Comparison of ENCODE assay signal across 8 mouse cellular contexts in the genomic region with DNA sequence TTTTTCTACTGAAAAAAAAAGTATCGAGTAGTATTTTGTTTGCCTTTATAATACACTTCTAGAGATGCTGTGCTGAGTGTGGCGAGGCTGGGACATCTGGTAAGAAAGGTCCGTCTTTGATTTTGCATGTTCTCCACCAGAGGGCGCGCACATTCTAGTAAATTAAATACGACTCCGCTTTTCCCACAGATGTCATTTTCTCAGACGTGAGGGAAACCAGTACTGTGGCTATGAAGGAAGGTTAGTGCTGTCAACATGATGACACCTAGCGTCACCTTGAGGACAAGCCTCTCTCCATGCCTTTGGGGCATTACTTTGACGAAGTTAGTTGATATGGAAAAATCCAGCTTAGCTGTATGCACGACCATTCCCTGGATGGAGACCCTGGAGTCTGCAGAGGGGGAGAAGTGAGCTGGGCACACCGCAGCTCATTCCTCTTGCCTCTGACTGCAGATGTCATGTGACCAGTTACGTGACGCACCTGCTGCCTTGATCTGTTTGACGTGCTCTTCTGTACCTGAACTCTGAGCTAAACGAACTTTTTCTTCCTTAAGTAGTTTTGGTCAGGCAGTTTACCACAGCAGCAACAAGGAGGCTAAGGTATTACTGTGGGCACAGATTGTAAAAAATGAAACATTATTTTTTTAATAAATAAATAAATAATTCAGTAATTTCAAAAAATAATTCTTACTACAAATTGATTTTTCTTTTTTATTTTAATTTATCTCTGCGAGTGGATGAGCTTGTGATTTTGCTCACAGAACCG. TPM values are rescaled to one million over a fixed set of nuclear protein-coding genes. Genes with fewer than 3 reads are reported as not detected.
DNase-seq lines count a peak whose midpoint lies in the region; ATAC-seq and TF ChIP-seq lines count a peak whose summit lies in the region.

No protein-coding gene starts in this region.

- no peak overlapping the region for H3K4me3 ChIP-seq in forebrain, embryonic 10.5 days
- no peak overlapping the region for H3K4me3 ChIP-seq in heart, embryonic 16.5 days (ENCODE audit: low read length)
- H3K4me3 ChIP-seq in liver, postnatal 0 days (ENCODE audit: low read depth, low read length): no peak overlapping the region
- H3K4me3 ChIP-seq in neural tube, embryonic 13.5 days: no peak overlapping the region
- H3K4me3 ChIP-seq in thymus, adult 2 months (ENCODE audit: control insufficient read depth, insufficient read depth, low read length): no peak overlapping the region

- ATAC-seq in heart, embryonic 16.5 days (replicated peaks; ENCODE audit: extremely low read depth, insufficient read depth, low FRiP score): 0 out of 2 replicates have a peak, but pooled peaks have one; percentile 14
- ATAC-seq in liver, postnatal 0 days: peak; percentile 76
- ATAC-seq in neural tube, embryonic 13.5 days (ENCODE audit: low read depth): peak; percentile 79

- peak; percentile 84 for TF ChIP-seq CTCF in liver, postnatal 0 days (IDR thresholded peaks at IDR 0.05; ENCODE audit: low read depth)
- TF ChIP-seq CTCF in thymus, adult 2 months (IDR thresholded peaks at IDR 0.05; ENCODE audit: borderline replicate concordance, control insufficient read depth, extremely low read depth, insufficient read depth, low read length, poor library complexity): no peak

- H3K36me3 ChIP-seq in forebrain, embryonic 10.5 days (replicated peaks): no peaks in the 10 kb centered on the region
- no peaks in the 10 kb centered on the region for H3K36me3 ChIP-seq in heart, embryonic 16.5 days (ENCODE audit: control insufficient read depth, insufficient read depth)
- H3K36me3 ChIP-seq in liver, postnatal 0 days (replicated peaks; ENCODE audit: insufficient read depth, low read length): no peaks in the 10 kb centered on the region
- H3K36me3 ChIP-seq in neural tube, embryonic 13.5 days: no peaks in the 10 kb centered on the region
- no peaks in the 10 kb centered on the region for H3K36me3 ChIP-seq in thymus, adult 2 months (ENCODE audit: control insufficient read depth, insufficient read depth, low read length)

- H3K4me2 ChIP-seq in heart, embryonic 16.5 days (ENCODE audit: low read depth, low read length): 0 out of 2 replicates have a peak overlapping the region, but pooled peaks have one; percentile 7
- no peak overlapping the region for H3K4me2 ChIP-seq in liver, postnatal 0 days (ENCODE audit: low read depth, low read length)
- H3K4me2 ChIP-seq in neural tube, embryonic 13.5 days: peak overlapping the region; percentile 16; the same call in 1 of the 2 replicates

- H3K27ac ChIP-seq in forebrain, embryonic 10.5 days: no peak overlapping the region
- no peak overlapping the region for H3K27ac ChIP-seq in heart, embryonic 16.5 days (ENCODE audit: low read length)
- no peak overlapping the region for H3K27ac ChIP-seq in liver, postnatal 0 days (ENCODE audit: low read depth)
- H3K27ac ChIP-seq in neural tube, embryonic 13.5 days (replicated peaks): no peak overlapping the region
- no peak overlapping the region for H3K27ac ChIP-seq in thymus, adult 2 months (ENCODE audit: control insufficient read depth, insufficient read depth, low read length)

- WGBS in forebrain, embryonic 10.5 days: 32% methylated on average over 18 of the region's 18 CpGs
- WGBS in heart, embryonic 16.5 days: 24% methylated on average over 18 of the region's 18 CpGs
- 26% methylated on average over 18 of the region's 18 CpGs for whole genome bisulfite sequencing in liver, postnatal 0 days (ENCODE audit: insufficient replicate concordance)
- 31% methylated on average over 18 of the region's 18 CpGs for WGBS in neural tube, embryonic 13.5 days
- 30% methylated on average over 18 of the region's 18 CpGs for WGBS in thymus, adult 2 months

- no peak for TF ChIP-seq EP300 in liver, postnatal 0 days (IDR thresholded peaks at IDR 0.05; ENCODE audit: low read depth)

- no peaks in the 10 kb centered on the region for H3K4me1 ChIP-seq in forebrain, embryonic 10.5 days
- no peaks in the 10 kb centered on the region for H3K4me1 ChIP-seq in heart, embryonic 16.5 days (ENCODE audit: control insufficient read depth, insufficient read depth, low read length)
- no peaks in the 10 kb centered on the region for H3K4me1 ChIP-seq in liver, postnatal 0 days (ENCODE audit: insufficient read depth)
- H3K4me1 ChIP-seq in neural tube, embryonic 13.5 days (replicated peaks): no peaks in the 10 kb centered on the region
- H3K4me1 ChIP-seq in thymus, adult 2 months (replicated peaks; ENCODE audit: control insufficient read depth, insufficient read depth, low read length): no peaks in the 10 kb centered on the region

- H3K27me3 ChIP-seq in forebrain, embryonic 10.5 days (ENCODE audit: poor library complexity, severe bottlenecking): no peaks in the 10 kb centered on the region
- H3K27me3 ChIP-seq in heart, embryonic 16.5 days (ENCODE audit: control insufficient read depth, insufficient read depth, low read length): no peaks in the 10 kb centered on the region; the same call in 1 of the 2 replicates
- H3K27me3 ChIP-seq in liver, postnatal 0 days (ENCODE audit: insufficient read depth, low read length): no peaks in the 10 kb centered on the region
- H3K27me3 ChIP-seq in neural tube, embryonic 13.5 days: no peaks in the 10 kb centered on the region
- H3K27me3 ChIP-seq in thymus, adult 2 months (ENCODE audit: control insufficient read depth, insufficient read depth, low read length): no peaks in the 10 kb centered on the region

- TF ChIP-seq POLR2A in thymus, adult 2 months (IDR thresholded peaks at IDR 0.05; ENCODE audit: control insufficient read depth, extremely low read depth, insufficient read depth, low read length, poor library complexity): no peak

- peaks cover 3% of the 10 kb centered on the region; the same call in 1 of the 2 replicates for H3K9me3 ChIP-seq in forebrain, embryonic 10.5 days
- H3K9me3 ChIP-seq in heart, embryonic 16.5 days (replicated peaks; ENCODE audit: control insufficient read depth, low read length): peaks cover 6% of the 10 kb centered on the region
- peaks cover 4% of the 10 kb centered on the region; the same call in 1 of the 2 replicates for H3K9me3 ChIP-seq in liver, postnatal 0 days (ENCODE audit: low read length)
- H3K9me3 ChIP-seq in neural tube, embryonic 13.5 days: peaks cover 5% of the 10 kb centered on the region; the same call in 1 of the 2 replicates

- peak; percentile 15 for DNase-seq in CD4-positive helper T cell, adult 2 months (ENCODE audit: low read depth, low spot score)
- peak; percentile 83 for DNase-seq in brain, adult 2 months (ENCODE audit: low read depth, low spot score)
- peak; percentile 60 for DNase-seq in forebrain, embryonic 10.5 days (ENCODE audit: extremely low spot score, low spot score)
- peak; percentile 72 for DNase-seq in kidney, postnatal 14 days
- DNase-seq in liver, postnatal 0 days: peak; percentile 73
- DNase-seq in thymus, adult 2 months: peak; percentile 38

- H3K9ac ChIP-seq in heart, embryonic 16.5 days (ENCODE audit: low read length): no peak overlapping the region
- no peak overlapping the region for H3K9ac ChIP-seq in liver, postnatal 0 days (replicated peaks)
- no peak overlapping the region for H3K9ac ChIP-seq in neural tube, embryonic 13.5 days

RNA-seq across cellular contexts. Expression of gene Mep1a, which starts 16.2 kb away (rescaled TPM):
- not detected in 2 replicates for polyA plus RNA-seq in forebrain, embryonic 10.5 days (2016; fragmentation: Nextera tagmentation; extraction: Ambion mirVana)
- polyA plus RNA-seq in heart, embryonic 16.5 days (2015; fragmentation: Nextera tagmentation; extraction: Ambion mirVana): 1.2 TPM in 1 of 2 replicates, not detected in the other
- 0.06 TPM in 1 of 2 replicates, not detected in the other for polyA plus RNA-seq in liver, postnatal 0 days (2015; fragmentation: Nextera tagmentation; extraction: Ambion mirVana)
- polyA plus RNA-seq in neural tube, embryonic 13.5 days (2015; fragmentation: Nextera tagmentation; extraction: Ambion mirVana): not detected in 2 replicates
- 1.0 and 1.7 TPM in 2 replicates for polyA plus RNA-seq in thymus, adult 2 months (2012; rRNA removed)

RNA-seq across cellular contexts. Expression of gene Ankrd66, which starts 24.6 kb away (rescaled TPM):
- 0.25 and 0.31 TPM in 2 replicates for polyA plus RNA-seq in forebrain, embryonic 10.5 days (2016; fragmentation: Nextera tagmentation; extraction: Ambion mirVana)
- 0.30 TPM in 1 of 2 replicates, not detected in the other for polyA plus RNA-seq in heart, embryonic 16.5 days (2015; fragmentation: Nextera tagmentation; extraction: Ambion mirVana)
- 0.11 and 0.23 TPM in 2 replicates for polyA plus RNA-seq in liver, postnatal 0 days (2015; fragmentation: Nextera tagmentation; extraction: Ambion mirVana)
- polyA plus RNA-seq in neural tube, embryonic 13.5 days (2015; fragmentation: Nextera tagmentation; extraction: Ambion mirVana): 0.14 and 0.39 TPM in 2 replicates
- polyA plus RNA-seq in thymus, adult 2 months (2012; rRNA removed): not detected in 2 replicates

RNA-seq across cellular contexts. Expression of gene Pla2g7, which starts 49.1 kb away (rescaled TPM):
- polyA plus RNA-seq in forebrain, embryonic 10.5 days (2016; fragmentation: Nextera tagmentation; extraction: Ambion mirVana): 2.6 and 3.8 TPM in 2 replicates
- polyA plus RNA-seq in heart, embryonic 16.5 days (2015; fragmentation: Nextera tagmentation; extraction: Ambion mirVana): 12.1 and 17.4 TPM in 2 replicates
- 57.0 and 61.4 TPM in 2 replicates for polyA plus RNA-seq in liver, postnatal 0 days (2015; fragmentation: Nextera tagmentation; extraction: Ambion mirVana)
- 63.6 and 66.2 TPM in 2 replicates for polyA plus RNA-seq in neural tube, embryonic 13.5 days (2015; fragmentation: Nextera tagmentation; extraction: Ambion mirVana)
- 6.7 and 9.0 TPM in 2 replicates for polyA plus RNA-seq in thymus, adult 2 months (2012; rRNA removed)

Comparison
In these comparisons a context has a peak if more than half of its experiments do, and no peak if none do; other contexts are left out.
1. DNase-seq: peak in every context shown above with its lines; median percentile 83 in brain, adult 2 months; 73 in liver, postnatal 0 days; 72 in kidney, postnatal 14 days; 60 in forebrain, embryonic 10.5 days; 38 in thymus, adult 2 months; 15 in CD4-positive helper T cell, adult 2 months.
2. ATAC-seq: peak in every context shown above with its lines; median percentile 79 in neural tube, embryonic 13.5 days; 76 in liver, postnatal 0 days; 14 in heart, embryonic 16.5 days.